Mouse (Mus musculus) neural tube, embryonic 13.5 days (tissue): ENCODE data around the gene Adra1d. TPM values are rescaled to one million over a fixed set of nuclear protein-coding genes. Genes with fewer than 3 reads are reported as not detected.
A peak's percentile ranks its signal among the peaks of the same experiment; 100 is the strongest.

Experiments used
- ATAC-seq: fragments of 200-750 bp; cut with Nextera tagmentation; 2 replicates; pipeline ENCODE4 v1.8.0; 2017; ENCODE audit warnings: low read depth, mild to moderate bottlenecking, moderate TSS enrichment, moderate library complexity
- H3K27ac ChIP-seq: fragments of 300-500 bp; sonication (generic); replicated peaks from 2 replicates; pipeline ENCODE4 v1.5.1; 2015; ENCODE audit warnings: moderate library complexity, mild to moderate bottlenecking, inconsistent platforms
- H3K27me3 ChIP-seq: fragments of 300-500 bp; sonication (generic); 2 replicates; pipeline ENCODE4 v1.6.1; 2015; ENCODE audit warnings: mild to moderate bottlenecking, inconsistent platforms
- H3K36me3 ChIP-seq: fragments of 300-500 bp; sonication (generic); 2 replicates; pipeline ENCODE4 v1.6.1; 2015; ENCODE audit warnings: mild to moderate bottlenecking, inconsistent platforms
- H3K4me1 ChIP-seq: fragments of 300-500 bp; sonication (generic); replicated peaks from 2 replicates; pipeline ENCODE4 v1.6.1; 2015; ENCODE audit warnings: inconsistent platforms
- H3K4me2 ChIP-seq: fragments of 300-500 bp; sonication (generic); 2 replicates; pipeline ENCODE4 v1.6.1; 2015; ENCODE audit warnings: inconsistent platforms, mild to moderate bottlenecking, moderate library complexity
- H3K4me3 ChIP-seq: fragments of 300-500 bp; sonication (generic); 2 replicates; pipeline ENCODE4 v1.5.1; 2015; ENCODE audit warnings: mild to moderate bottlenecking, inconsistent platforms
- H3K9ac ChIP-seq: fragments of 300-500 bp; sonication (generic); 2 replicates; pipeline ENCODE4 v1.6.1; 2015; ENCODE audit warnings: moderate library complexity, mild to moderate bottlenecking, inconsistent platforms
- H3K9me3 ChIP-seq: fragments of 300-500 bp; sonication (generic); 2 replicates; pipeline ENCODE4 v1.6.1; 2016; ENCODE audit warnings: inconsistent platforms
- WGBS: fragments of 180-500 bp; shearing (Covaris S2); methylation state at CpG from one replicate; pipeline ENCODE4 v1.1.7; 2015; 5-methylcytosine and 5-hydroxymethylcytosine counted together
- polyA plus RNA-seq: library from polyadenylated mRNA; unstranded; fragments of >200 nt; fragmentation: Nextera tagmentation; extraction: Ambion mirVana; gene quantifications from 2 replicates; pipeline ENCODE4 v1.2.1, GENCODE M21; 2015

The Adra1d gene
- polyA plus RNA-seq, result 0.21 and 0.27 TPM in 2 replicates

- Histone ChIP-seq H3K9me3 (no peaks in the 10 kb centered on the region), H3K27ac (no peak within 1 kb of the TSS), H3K9ac (peak within 1 kb of the TSS; percentile 62), H3K36me3 (no peaks in the 10 kb centered on the region), H3K27me3 (peaks cover 86% of the 10 kb centered on the region), H3K4me3 (peak within 1 kb of the TSS; percentile 47), H3K4me1 (peaks cover 23% of the 10 kb centered on the region), H3K4me2 (peak within 1 kb of the TSS; percentile 77)
- ATAC-seq, result peak; percentile 63
- WGBS, result under 1% methylated on average over 76 of the region's 82 CpGs
Observed at GRCm38 (mm10) chr2:131561891-131562585, at the start of gene Adra1d. TSS of gene Adra1d (minus strand) at chr2:131562283.

GRCm38 (mm10) chr2:131601881-131602280 lies 39.8 kb upstream of the Adra1d start:
- Histone ChIP-seq H3K4me3 (no peak overlapping the region), H3K9me3 (no peaks in the 10 kb centered on the region), H3K27me3 (no peaks in the 10 kb centered on the region), H3K27ac (no peak overlapping the region), H3K9ac (no peak overlapping the region), H3K4me2 (no peak overlapping the region), H3K4me1 (0 out of 2 replicates have a peak, but pooled peaks cover 4% of the 10 kb centered on the region), H3K36me3 (no peaks in the 10 kb centered on the region)
- 52% methylated on average over 2 of the region's 2 CpGs for WGBS
- no peak for ATAC-seq

DNA sequence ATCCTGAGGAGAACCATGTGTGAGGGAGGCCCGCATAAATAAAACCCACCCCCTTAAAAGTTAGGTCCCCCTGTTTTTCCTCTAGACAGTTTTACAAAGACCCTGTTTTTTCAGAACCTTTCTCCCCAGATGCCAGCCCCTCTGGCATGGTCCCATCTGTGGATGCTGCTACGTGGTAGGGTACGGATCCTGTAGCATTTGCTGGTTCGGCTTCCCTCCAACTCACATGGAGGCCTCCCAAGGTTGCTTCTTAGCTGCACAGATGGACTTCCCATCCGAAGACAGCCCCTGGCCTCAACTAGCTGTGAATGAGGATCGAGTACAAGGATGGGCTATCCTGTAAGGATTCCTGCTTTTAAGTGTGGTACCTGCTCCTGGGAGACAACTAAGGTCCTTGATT lies 32.8 kb upstream of the Adra1d start:
- WGBS, result 93% methylated on average over 6 of the region's 6 CpGs
- H3K27me3 ChIP-seq, result no peaks in the 10 kb centered on the region
- no peaks in the 10 kb centered on the region for H3K36me3 ChIP-seq
- H3K4me2 ChIP-seq, result no peak overlapping the region
- H3K27ac ChIP-seq, result no peak overlapping the region
- H3K4me1 ChIP-seq, result no peaks in the 10 kb centered on the region
- no peak overlapping the region for H3K9ac ChIP-seq
- ATAC-seq, result no peak
- no peak overlapping the region for H3K4me3 ChIP-seq
- no peaks in the 10 kb centered on the region for H3K9me3 ChIP-seq

GRCm38 (mm10) chr2:131587521-131587920 lies 25.4 kb upstream of the Adra1d start:
- Histone ChIP-seq H3K4me3 (no peak overlapping the region), H3K27ac (no peak overlapping the region), H3K4me2 (no peak overlapping the region), H3K9me3 (no peaks in the 10 kb centered on the region), H3K4me1 (no peaks in the 10 kb centered on the region), H3K36me3 (no peaks in the 10 kb centered on the region), H3K27me3 (no peaks in the 10 kb centered on the region), H3K9ac (no peak overlapping the region)
- 78% methylated on average over 2 of the region's 2 CpGs for WGBS
- ATAC-seq, result no peak

GRCm38 (mm10) chr2:131581506-131581905 lies 19.4 kb upstream of the Adra1d start:
- no peak overlapping the region for H3K27ac ChIP-seq
- H3K4me1 ChIP-seq, result no peaks in the 10 kb centered on the region
- no peaks in the 10 kb centered on the region for H3K27me3 ChIP-seq
- H3K9me3 ChIP-seq, result no peaks in the 10 kb centered on the region
- no peak overlapping the region for H3K4me3 ChIP-seq
- no peaks in the 10 kb centered on the region for H3K36me3 ChIP-seq
- H3K4me2 ChIP-seq, result no peak overlapping the region
- ATAC-seq, result no peak
- 82% methylated on average over 2 of the region's 2 CpGs for WGBS
- H3K9ac ChIP-seq, result no peak overlapping the region

DNA sequence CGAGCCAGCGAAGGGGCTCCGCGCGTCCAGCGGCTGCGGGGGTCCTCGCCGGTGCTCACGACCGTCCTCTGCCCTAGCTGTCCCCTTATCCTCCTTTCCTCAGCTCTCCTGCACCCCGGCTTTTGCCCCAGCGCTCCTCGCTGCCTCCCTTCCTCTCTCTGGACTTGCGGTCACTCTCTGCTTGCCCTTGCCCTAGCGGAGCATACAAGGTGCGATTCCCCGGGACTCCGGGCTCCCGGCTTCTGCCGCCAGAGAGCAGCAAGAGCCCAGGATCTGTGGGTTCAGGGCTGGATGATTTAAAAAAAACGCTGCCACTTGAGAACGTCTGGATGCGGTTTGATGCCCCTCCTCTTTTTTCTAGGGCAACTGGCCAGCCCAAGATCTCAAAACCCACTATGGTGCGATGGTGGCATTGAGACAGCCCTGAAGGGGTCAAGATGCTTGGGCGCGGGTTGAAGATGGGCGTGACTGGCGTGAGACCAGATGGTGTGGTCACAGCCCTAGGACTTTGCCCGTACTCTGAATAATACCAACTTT lies 571 bp upstream of the Adra1d start:
- no peaks in the 10 kb centered on the region for H3K9me3 ChIP-seq
- H3K4me1 ChIP-seq, result peaks cover 23% of the 10 kb centered on the region
- peak overlapping the region; percentile 77 for H3K4me2 ChIP-seq
- no peaks in the 10 kb centered on the region for H3K36me3 ChIP-seq
- H3K9ac ChIP-seq, result peak overlapping the region; percentile 62
- peak overlapping the region; percentile 47 for H3K4me3 ChIP-seq
- under 1% methylated on average over 30 of the region's 30 CpGs for WGBS
- peak; percentile 76 for ATAC-seq
- peaks cover 80% of the 10 kb centered on the region for H3K27me3 ChIP-seq
- no peak overlapping the region for H3K27ac ChIP-seq

DNA sequence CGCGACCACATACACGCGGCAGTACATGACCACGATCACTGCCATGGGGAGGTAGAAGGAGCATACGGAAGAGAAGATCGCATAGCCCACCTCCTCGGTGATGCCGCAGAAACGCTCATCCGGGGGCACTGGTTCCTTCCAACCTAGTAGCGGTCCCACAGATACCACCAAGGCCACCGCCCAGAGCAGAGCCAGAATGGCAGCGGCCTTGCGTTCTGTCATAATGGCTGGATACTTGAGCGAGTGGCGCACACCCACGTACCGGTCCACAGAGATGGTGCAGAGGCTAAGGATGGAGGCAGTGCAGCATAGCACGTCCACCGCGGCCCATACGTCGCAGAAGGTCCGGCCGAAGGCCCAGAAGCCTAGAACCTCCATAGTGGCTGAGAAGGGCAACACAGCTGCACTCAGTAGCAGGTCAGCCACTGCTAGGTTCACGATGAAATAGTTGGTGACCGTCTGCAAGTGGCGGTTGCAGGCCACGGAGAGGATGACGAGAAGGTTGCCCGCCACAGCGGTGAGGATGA lies 676 bp downstream of the Adra1d start:
- Histone ChIP-seq H3K36me3 (no peaks in the 10 kb centered on the region), H3K4me3 (peak overlapping the region; percentile 47), H3K9me3 (no peaks in the 10 kb centered on the region), H3K4me1 (peaks cover 23% of the 10 kb centered on the region), H3K4me2 (peak overlapping the region; percentile 77), H3K27me3 (peaks cover 89% of the 10 kb centered on the region), H3K9ac (no peak overlapping the region), H3K27ac (no peak overlapping the region)
- 4% methylated on average over 33 of the region's 33 CpGs for WGBS
- ATAC-seq, result peak; percentile 23; the same call in 1 of the 2 replicates

- H3K27ac ChIP-seq, result no peak overlapping the region
- no peaks in the 10 kb centered on the region for H3K36me3 ChIP-seq
- peaks cover 84% of the 10 kb centered on the region for H3K27me3 ChIP-seq
- H3K9ac ChIP-seq, result no peak overlapping the region
- no peak for ATAC-seq
- WGBS, result 48% methylated on average over 2 of the region's 2 CpGs
- H3K4me1 ChIP-seq, result peaks cover 23% of the 10 kb centered on the region
- H3K4me2 ChIP-seq, result no peak overlapping the region
- H3K4me3 ChIP-seq, result no peak overlapping the region
- no peaks in the 10 kb centered on the region for H3K9me3 ChIP-seq
Observed at GRCm38 (mm10) chr2:131560205-131560919, 1.7 kb downstream of the Adra1d start.

- H3K36me3 ChIP-seq, result no peaks in the 10 kb centered on the region
- no peak for ATAC-seq
- H3K4me3 ChIP-seq, result no peak overlapping the region
- no peak overlapping the region for H3K4me2 ChIP-seq
- H3K27ac ChIP-seq, result no peak overlapping the region
- WGBS, result 73% methylated on average over 2 of the region's 2 CpGs
- no peaks in the 10 kb centered on the region for H3K9me3 ChIP-seq
- peaks cover 70% of the 10 kb centered on the region for H3K27me3 ChIP-seq
- no peak overlapping the region for H3K9ac ChIP-seq
- peaks cover 20% of the 10 kb centered on the region for H3K4me1 ChIP-seq
Observed at GRCm38 (mm10) chr2:131557896-131558295, 4.2 kb downstream of the Adra1d start.

GRCm38 (mm10) chr2:131552736-131553400 lies 9.2 kb downstream of the Adra1d start:
- no peak overlapping the region for H3K4me2 ChIP-seq
- peaks cover 48% of the 10 kb centered on the region for H3K27me3 ChIP-seq
- no peaks in the 10 kb centered on the region for H3K4me1 ChIP-seq
- no peak overlapping the region for H3K27ac ChIP-seq
- H3K4me3 ChIP-seq, result no peak overlapping the region
- no peak for ATAC-seq
- no peaks in the 10 kb centered on the region for H3K9me3 ChIP-seq
- WGBS, result 38% methylated on average over 9 of the region's 9 CpGs
- no peak overlapping the region for H3K9ac ChIP-seq
- H3K36me3 ChIP-seq, result no peaks in the 10 kb centered on the region

DNA sequence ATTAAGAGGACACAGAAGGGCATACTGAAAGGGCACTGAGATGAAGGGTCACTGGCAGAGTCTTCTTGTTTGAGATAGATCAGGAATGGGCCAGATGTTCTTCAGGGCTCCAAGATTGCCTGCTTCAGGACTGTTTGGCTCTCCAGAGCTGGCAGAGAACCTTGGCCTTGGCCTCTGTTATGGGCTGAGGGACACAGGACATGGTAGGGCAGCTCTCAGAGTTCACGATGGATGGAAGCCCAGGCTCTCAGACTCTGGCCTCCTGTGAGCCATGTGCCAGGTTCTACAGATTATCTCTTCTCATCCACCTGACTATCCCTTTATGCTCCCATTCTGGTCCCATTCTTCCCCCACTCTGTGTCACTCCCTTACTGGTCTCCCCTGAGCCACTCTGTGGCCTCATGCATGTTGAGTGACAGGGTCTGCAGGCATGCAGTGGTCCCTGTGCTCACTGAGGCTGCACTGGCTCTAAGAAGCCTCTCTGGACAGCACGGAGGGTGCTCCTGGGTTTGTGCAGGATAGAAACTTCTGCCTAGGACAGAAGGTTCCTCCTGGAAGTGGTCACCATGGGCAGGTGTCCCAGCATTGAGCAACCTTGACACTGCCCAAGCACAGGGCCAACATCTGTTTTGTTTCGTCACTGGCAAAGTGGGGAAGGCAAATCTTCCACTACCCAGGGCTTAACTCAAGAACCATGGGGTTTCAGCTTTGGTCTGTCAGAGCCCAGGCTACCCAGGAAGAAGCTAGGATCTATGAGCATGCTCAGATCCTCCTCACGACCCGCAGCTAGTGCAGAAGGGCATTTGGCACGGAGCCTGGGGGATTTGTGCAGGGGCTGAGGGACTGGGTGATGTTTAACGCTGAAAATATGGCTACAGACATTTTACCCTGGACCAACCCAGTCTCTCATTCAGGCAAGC lies 10.1 kb downstream of the Adra1d start:
- peaks cover 48% of the 10 kb centered on the region for H3K27me3 ChIP-seq

More for the DNA sequence above, 10.1 kb downstream of the Adra1d start:
- Histone ChIP-seq H3K36me3 (no peaks in the 10 kb centered on the region), H3K4me2 (no peak overlapping the region), H3K9ac (no peak overlapping the region), H3K9me3 (no peaks in the 10 kb centered on the region), H3K27ac (no peak overlapping the region), H3K4me1 (peaks cover 1% of the 10 kb centered on the region; the same call in 1 of the 2 replicates), H3K4me3 (no peak overlapping the region)
- no peak for ATAC-seq
- 71% methylated on average over 7 of the region's 7 CpGs for WGBS
